Mouse (Mus musculus): ENCODE results near the gene Pinlyp.
"Not testable (repeated sequence)": the region's sequence is repeated elsewhere in the genome, so short reads cannot be mapped to it uniquely, and the experiment has no call there.

The Pinlyp gene

DNA sequence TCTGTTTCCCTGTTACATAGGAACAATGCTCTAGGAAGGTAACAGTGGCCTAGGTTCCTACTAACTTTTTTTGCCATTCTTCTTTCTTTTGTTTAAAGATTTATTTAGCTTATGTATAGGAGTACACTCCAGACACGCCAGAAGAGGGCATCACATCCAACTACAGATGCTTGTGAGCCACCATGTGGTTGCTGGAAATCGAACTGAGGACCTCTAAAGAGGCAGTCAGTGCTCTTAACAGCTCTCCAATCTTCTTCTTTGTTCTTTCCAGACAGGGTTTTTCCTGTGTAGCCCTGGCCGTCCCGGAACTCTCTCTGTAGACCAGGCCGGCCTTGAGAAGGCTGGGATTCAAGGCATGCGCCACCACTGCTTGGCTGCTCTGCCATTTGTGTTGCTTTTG is 20.9 kb downstream of the Pinlyp start:
- DNase-seq (ENCODE audit: low spot score in 2 of 2), result no peak

- no peak for DNase-seq (ENCODE audit: low spot score in 2 of 2)
Measured at GRCm38 (mm10) chr7:24523723-24524122, 22.2 kb downstream of the Pinlyp start.

GRCm38 (mm10) chr7:24522805-24523204 is 23.1 kb downstream of the Pinlyp start:
- DNase-seq (ENCODE audit: low spot score in 2 of 2), result no peak

DNA sequence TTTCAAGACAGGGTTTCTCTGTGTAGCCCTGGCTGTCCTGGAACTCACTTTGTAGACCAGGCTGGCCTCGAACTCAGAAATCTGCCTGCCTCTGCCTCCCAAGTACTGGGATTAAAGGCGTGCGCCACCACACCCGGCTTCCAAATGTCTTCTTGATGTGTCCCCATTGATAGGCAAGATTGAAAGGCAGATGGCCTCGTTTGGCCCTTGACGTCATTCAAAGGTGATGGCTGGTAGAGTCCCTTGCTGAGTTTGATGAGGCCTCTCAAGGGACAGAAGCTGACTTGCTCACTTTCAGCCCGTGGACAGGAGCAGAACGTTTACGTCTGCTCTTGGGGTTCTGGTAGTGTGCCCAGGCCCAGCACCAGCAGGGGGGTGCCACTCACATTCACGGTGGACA is 25.9 kb downstream of the Pinlyp start:
- DNase-seq (ENCODE audit: low spot score in 2 of 2), result not testable (repeated sequence)

- DNase-seq (ENCODE audit: low spot score in 2 of 2), result no peak
Measured at GRCm38 (mm10) chr7:24519130-24519529, 26.8 kb downstream of the Pinlyp start.

- peak in 1 of 2 experiments; percentile 69 for DNase-seq (ENCODE audit: low spot score in 2 of 2)
Measured at GRCm38 (mm10) chr7:24517654-24518053, 28.3 kb downstream of the Pinlyp start.

- DNase-seq (ENCODE audit: low spot score in 2 of 2), result no peak
Measured at GRCm38 (mm10) chr7:24517077-24517476, 28.8 kb downstream of the Pinlyp start.

GRCm38 (mm10) chr7:24516319-24516718 is 29.6 kb downstream of the Pinlyp start:
- peak in 1 of 2 experiments; percentile 72 for DNase-seq (ENCODE audit: low spot score in 2 of 2)

- DNase-seq (ENCODE audit: low spot score in 2 of 2), result no peak
Measured at GRCm38 (mm10) chr7:24512355-24512754, 33.6 kb downstream of the Pinlyp start, which contains the start of gene AC161166.1. Gene AC161166.1 (minus strand): TSS chr7:24512455.

DNA sequence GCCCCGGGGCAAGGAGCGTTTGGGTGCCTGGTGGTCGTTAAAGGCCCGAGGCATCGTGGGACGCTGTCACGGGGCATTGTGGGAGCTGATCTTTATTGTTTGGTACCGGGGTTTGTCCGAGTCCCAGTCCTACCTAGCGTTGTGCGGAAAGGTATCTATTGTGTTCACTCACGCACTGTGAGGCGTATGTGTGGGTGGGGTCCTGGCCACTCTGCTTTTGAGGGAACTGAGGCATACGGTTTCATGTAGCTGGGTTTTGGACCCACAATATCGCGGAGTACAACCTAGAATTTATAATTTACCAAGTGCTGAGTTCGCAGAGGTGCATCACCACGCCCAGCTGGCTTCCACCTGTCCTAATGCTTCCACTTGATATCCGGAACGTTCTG is 38.2 kb downstream of the Pinlyp start:
- no peak for DNase-seq (ENCODE audit: low spot score in 2 of 2)

- DNase-seq (ENCODE audit: low spot score in 2 of 2), result peak in 1 of 2 experiments; percentile 81
Measured at GRCm38 (mm10) chr7:24506838-24507725, 38.8 kb downstream of the Pinlyp start, which contains the start of gene Zfp428. Gene Zfp428 (plus strand): TSS chr7:24507006.

- DNase-seq (ENCODE audit: low spot score in 2 of 2), result peak in 1 of 2 experiments; percentile 72
Measured at GRCm38 (mm10) chr7:24506476-24506837, 39.5 kb downstream of the Pinlyp start.

DNA sequence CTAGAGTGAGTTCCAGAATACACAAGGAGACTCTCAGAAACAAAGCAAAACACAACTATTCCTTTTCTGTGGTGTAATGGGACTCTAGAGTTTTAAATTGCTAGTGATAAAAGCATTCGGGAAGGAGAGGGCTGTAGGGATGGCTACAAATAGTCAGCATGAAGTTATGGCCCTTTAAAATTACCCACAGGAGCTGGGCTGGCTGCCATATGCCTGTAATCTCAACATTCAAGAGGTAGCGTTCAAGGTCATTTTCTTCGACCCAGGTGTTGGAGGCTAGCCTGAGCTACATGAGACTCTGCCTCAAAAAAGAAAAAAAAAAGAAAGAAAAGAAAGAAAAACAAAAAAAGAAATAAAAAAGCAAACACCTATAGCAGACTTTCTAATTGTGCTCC is 39.9 kb downstream of the Pinlyp start:
- DNase-seq (ENCODE audit: low spot score in 2 of 2), result no peak

- DNase-seq (ENCODE audit: low spot score in 2 of 2), result no peak
Measured at GRCm38 (mm10) chr7:24505447-24506064, 40.4 kb downstream of the Pinlyp start.

GRCm38 (mm10) chr7:24504868-24505267 is 41.0 kb downstream of the Pinlyp start:
- no peak for DNase-seq (ENCODE audit: low spot score in 2 of 2)

GRCm38 (mm10) chr7:24504004-24504403 is 41.9 kb downstream of the Pinlyp start:
- DNase-seq (ENCODE audit: low spot score in 2 of 2), result no peak

- no peak for DNase-seq (ENCODE audit: low spot score in 2 of 2)
Measured at GRCm38 (mm10) chr7:24501492-24501891, 44.4 kb downstream of the Pinlyp start.

DNA sequence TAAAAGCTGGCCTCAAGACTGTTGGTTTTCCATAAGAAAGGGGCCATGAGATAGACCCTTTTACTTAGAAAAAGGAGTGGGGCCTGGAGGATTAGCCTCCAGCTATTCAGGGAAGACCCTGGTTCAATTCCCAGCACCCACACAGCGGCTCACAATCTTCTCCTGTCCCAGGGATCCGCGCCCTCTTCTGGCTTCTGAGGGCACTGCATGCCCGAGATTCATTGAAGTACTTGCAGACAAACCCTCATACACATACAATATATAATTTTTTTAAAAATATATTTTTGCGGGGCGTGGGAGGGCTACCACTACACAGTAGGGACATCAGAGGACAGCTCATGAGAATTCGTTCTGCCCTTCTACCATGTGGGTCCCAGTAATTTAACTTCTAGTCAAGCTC is 45.0 kb downstream of the Pinlyp start:
- no peak for DNase-seq (ENCODE audit: low spot score in 2 of 2)

DNA sequence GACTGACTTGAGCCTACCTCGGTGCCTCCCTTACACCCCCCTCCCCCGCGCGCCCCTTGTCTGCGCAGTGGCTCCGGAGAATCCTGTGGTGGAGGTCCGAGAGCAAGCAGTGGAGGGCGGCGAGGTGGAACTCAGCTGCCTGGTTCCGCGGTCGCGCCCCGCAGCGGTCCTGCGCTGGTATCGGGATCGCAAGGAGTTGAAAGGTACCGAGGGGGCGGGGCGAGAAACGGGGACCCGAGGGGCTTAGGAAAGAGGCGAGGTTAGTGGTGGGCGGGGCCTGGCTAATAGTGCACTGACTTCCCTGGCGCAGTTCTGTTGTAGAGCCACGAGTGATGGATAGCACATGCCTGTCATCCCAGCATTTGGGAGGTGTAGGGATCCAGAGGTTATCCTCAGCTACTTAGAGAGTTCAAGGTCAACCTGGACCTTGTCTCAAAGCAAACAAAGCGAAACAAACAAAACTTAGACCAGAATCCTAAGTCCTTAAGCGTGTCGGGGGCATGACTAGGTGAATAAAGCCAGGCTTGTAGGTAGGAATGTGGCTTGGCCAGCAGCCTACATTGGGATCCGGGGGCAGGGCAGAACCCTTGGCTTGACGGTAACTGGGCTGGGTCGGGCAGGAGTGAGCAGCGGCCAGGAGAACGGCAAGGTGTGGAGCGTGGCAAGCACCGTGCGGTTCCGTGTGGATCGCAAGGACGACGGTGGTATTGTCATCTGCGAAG is 45.9 kb downstream of the Pinlyp start:
- DNase-seq (ENCODE audit: low spot score in 2 of 2), result no peak
